Mouse (Mus musculus): ENCODE data around the gene Morf4l2.
"Not testable (repeated sequence)": the region's sequence is repeated elsewhere in the genome, so short reads cannot be mapped to it uniquely, and the experiment has no call there.

DNA sequence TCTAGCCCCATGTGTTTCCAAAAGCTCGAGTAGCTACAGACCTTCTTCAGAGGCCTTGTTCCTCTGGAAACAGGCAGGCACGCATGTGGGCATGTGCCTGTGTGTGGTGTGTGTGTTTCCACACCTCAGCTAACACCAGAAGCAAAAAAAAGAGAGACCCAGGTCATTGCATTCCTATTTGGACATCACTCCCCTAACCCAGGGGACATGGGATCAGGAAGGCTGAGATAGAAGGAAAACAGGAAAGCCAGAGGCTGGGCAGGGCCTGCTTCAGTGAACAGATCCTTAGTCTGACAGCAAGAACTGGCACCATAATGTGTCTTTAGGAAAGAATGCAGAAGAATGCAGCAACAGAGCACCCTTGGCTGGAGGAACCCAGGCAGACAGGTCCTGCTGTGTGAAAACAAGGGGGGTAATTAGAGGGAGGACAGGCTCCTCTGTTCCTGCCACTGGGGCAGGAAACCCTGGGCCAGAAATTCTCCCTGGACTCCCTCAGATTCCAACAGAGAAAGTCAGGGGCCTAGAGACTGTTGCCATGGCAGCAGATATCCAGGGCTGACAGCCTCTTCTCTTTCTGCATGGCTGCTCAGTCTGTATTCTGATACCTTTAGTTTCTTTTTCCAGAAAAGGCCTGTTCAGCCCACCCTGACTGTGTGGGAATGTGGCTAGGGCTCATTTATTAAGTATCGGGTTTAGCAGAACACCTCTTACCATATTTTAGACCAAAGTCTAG, 28.6 kb downstream of the Morf4l2 start:
- TF ChIP-seq CTCF (conservative IDR thresholded peaks at IDR 0.05; ENCODE audit: low read length); POU5F1 (IDR thresholded peaks at IDR 0.05; ENCODE audit: borderline replicate concordance, low read length): not testable (repeated sequence)

All from E14TG2a.4 (cell line).